Mouse (Mus musculus) adrenal gland, adult 18-20 months (tissue): ENCODE measurements around the gene Chchd2. TPM values are rescaled to one million over a fixed set of nuclear protein-coding genes. Genes with fewer than 3 reads are reported as not detected.

Experiments
- DNase-seq, 2 experiments: peaks; one replicate each; pipeline ENCODE4 v3.0.0; 2021 to 2022; ENCODE audit warnings: low spot score in 2 of 2
- total RNA-seq, 2 experiments: library from RNA; stranded (reverse); gene quantifications; 1 replicate in 1 of 2; 2 replicates in 1 of 2; pipeline ENCODE4 v1.2.3; 2021

The Chchd2 gene
- total RNA-seq, 2 experiments from 2014 or later, result 1,056 to 1,163 TPM

GRCm38 (mm10) chr5:129886271-129886670 lies 999 bp downstream of the Chchd2 start:
- DNase-seq, result no peak

DNA sequence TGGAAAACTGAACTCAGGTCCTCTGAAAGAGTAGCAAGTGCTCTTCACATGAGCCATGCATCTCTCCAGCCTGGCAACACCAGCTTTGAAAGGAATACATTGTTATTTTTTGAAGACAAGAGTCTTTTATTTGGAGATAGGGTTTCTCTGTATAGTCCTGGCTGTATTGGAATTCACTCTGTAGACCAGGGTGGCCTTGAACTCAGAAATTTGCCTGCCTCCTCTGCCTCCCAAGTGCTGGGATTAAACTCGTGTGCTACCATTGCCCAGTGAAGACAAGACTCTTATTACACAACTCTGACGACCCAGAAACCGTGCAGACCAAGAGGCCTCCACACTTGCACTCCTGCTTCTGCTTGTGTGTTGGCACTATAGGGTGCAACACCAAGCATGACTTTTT lies 7.4 kb downstream of the Chchd2 start:
- no peak for DNase-seq

GRCm38 (mm10) chr5:129878946-129879345 lies 8.3 kb downstream of the Chchd2 start:
- peak; percentile 67 to 72 for DNase-seq

GRCm38 (mm10) chr5:129877731-129878455 lies 9.4 kb downstream of the Chchd2 start:
- DNase-seq, result no peak

DNA sequence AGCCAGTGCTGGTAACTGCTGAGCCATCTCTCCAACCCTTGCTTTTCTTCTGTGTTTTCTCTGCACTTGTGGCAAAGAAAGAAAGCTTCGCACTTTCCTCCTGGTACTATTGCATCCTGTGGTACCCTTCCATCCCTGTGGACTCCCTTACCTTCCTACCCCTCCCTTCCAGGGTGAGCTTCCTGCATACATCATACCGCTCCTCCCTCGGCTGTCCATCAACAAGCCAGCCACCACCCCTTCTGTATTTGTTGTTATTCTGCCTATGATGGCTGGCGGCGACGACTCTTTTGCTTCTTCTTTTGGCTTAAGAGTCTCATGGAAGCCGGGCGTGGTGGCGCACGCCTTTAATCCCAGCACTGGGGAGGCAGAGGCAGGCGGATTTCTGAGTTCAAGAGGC lies 12.2 kb downstream of the Chchd2 start:
- DNase-seq, result no peak

GRCm38 (mm10) chr5:129873942-129874341 lies 13.3 kb downstream of the Chchd2 start:
- no peak for DNase-seq

DNA sequence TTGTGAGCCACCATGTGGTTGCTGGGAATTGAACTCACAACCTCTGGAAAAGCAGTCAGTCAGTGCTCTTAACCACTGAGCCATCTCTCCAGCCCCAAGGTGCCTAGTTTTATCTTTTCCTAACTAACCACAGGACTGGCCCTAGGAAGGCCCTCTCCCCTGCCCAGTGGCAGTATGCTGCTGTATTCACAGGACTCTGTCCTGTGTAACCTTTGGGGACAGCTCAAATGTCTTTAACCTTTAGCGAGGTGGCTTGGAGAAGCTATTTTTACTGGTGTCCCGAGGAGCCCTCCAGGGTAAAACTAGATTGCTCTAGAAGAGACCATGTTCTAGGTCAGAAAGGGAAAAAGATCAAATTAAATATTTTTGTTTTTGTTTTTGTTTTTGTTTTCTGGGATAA lies 16.0 kb downstream of the Chchd2 start:
- no peak for DNase-seq

GRCm38 (mm10) chr5:129869238-129869995 lies 17.9 kb downstream of the Chchd2 start:
- DNase-seq, result no peak

GRCm38 (mm10) chr5:129865841-129866240 lies 21.4 kb downstream of the Chchd2 start:
- no peak for DNase-seq

GRCm38 (mm10) chr5:129864467-129864866 lies 22.8 kb downstream of the Chchd2 start:
- peak; percentile 45 to 60 for DNase-seq

- DNase-seq, result no peak
Measured at GRCm38 (mm10) chr5:129862325-129862724, 24.9 kb downstream of the Chchd2 start.

DNA sequence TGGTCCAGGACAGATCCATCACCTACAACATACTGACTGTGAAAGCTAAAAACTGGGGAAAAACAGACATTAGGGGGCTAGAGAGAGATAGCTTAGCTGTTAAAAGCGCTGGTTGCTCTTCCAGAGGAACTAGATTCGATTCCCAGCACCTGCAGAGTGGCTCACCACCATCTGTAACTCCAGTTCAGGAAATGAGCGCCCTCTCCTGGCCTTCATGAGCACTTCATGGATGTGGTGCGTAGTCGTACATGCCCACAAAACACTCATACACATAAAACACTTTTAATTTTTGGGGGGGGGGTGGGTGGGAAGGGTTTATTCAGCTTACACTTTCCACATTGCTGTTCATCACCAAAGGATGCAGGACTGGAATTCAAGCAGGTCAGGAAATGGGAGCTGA lies 30.9 kb downstream of the Chchd2 start:
- no peak for DNase-seq

DNA sequence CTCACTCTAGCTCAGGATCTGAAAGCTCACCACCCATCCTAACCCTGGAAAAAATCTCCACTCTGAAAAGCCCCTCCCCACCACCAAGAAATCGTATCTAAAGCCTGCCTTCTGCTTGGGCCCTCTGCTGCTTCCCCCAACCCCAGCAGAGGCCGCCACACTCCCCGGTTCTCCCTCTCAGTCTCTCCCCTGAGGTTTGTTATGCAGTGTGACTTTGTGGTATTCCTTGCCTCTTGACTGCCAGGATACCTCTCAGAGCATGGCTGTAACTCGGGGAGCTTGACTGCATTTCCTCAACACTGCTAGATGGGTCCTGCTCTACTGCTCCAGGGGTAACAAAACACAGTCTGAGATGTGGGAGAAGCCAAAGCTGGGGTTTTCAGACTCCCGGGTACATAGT lies 32.1 kb downstream of the Chchd2 start:
- DNase-seq, result no peak

DNA sequence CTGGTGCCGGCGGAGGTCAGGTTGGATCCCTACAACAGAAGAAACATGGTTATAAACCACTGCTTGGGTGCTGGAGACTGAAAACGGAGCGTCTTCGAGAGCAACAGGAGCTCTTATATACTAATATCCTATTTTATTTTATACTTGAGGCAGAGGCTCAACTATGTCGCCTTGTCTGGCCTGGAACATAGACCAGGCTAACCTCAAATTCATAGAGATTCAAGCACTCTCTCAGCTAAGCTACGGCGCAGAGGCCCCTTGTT lies 39.8 kb downstream of the Chchd2 start:
- no peak for DNase-seq

GRCm38 (mm10) chr5:129846752-129847557 lies 40.3 kb downstream of the Chchd2 start, which contains the start of gene Sumf2:
Sumf2 (plus strand) TSS chr5:129846986.
- peak; percentile 96 for DNase-seq

DNA sequence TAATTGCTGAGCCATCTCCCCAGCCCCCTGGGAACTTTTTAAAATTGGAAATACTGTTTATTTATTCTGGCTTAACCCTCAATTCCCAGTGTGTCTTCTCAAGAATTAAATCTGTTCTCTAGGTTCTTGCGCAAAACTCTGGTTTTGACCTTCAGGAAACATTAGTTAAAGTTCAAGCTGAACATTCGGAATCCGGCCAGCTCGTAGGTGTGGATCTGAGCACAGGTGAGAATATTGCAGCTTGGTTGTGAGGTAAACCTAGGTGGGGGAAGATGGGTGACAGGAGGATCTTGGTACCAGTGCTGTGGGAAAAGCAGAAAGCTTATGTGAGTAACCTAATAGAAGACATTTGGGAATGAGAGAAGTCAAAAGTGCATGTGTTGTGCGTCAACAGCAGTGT lies 42.4 kb downstream of the Chchd2 start:
- no peak for DNase-seq

Other genes with a start within 250 kb of the Chchd2 start
- 1 to 10 TPM; 2.3 to 2.8 TPM for gene Zfp11, start 217.4 kb downstream of the Chchd2 start, total RNA-seq
- under 1 TPM; 0.23 to 0.58 TPM for gene Sept14, start 179.0 kb downstream of the Chchd2 start, total RNA-seq
- gene Mrps17, start 172.0 kb downstream of the Chchd2 start, total RNA-seq, result 10 to 100 TPM; 81.0 to 89.6 TPM
- gene Nipsnap2, start 162.4 kb downstream of the Chchd2 start, total RNA-seq, result 100 to 1,000 TPM; 116 to 137 TPM
- 10 to 100 TPM; 22.5 to 26.0 TPM for gene Psph, start 100.0 kb downstream of the Chchd2 start, total RNA-seq
- gene Sumf2, start 40.5 kb downstream of the Chchd2 start, total RNA-seq, result 10 to 100 TPM; 25.9 to 39.1 TPM
- gene Zbed5, start 8.3 kb upstream of the Chchd2 start, total RNA-seq, result 1 to 10 TPM; 1.5 to 2.1 TPM
- gene Phkg1, start 11.1 kb upstream of the Chchd2 start, total RNA-seq, result 1 to 10 TPM; 1.2 to 4.7 TPM
- gene Nupr1l, start 21.1 kb upstream of the Chchd2 start, total RNA-seq, result 1 to 10 TPM; 4.1 to 4.2 TPM
- gene Vkorc1l1, start 54.5 kb upstream of the Chchd2 start, total RNA-seq, result 10 to 100 TPM; 27.7 to 33.9 TPM
- 10 to 100 TPM; 48.8 to 52.0 TPM for gene Gusb, start 115.6 kb upstream of the Chchd2 start, total RNA-seq
- gene Asl, start 141.8 kb upstream of the Chchd2 start, total RNA-seq, result 100 to 1,000 TPM in 1 of 2 experiments, 10 to 100 TPM in 1; 80.6 to 121 TPM
- gene Crcp, start 141.8 kb upstream of the Chchd2 start, total RNA-seq, result 10 to 100 TPM; 26.0 to 40.2 TPM
- 10 to 100 TPM; 27.2 to 28.8 TPM for gene Tpst1, start 185.9 kb upstream of the Chchd2 start, total RNA-seq